Mouse (Mus musculus): ENCODE data around the gene Cyb5r2. TPM values are rescaled to one million over a fixed set of nuclear protein-coding genes. Genes with fewer than 3 reads are reported as not detected.

Gene Cyb5r2
- polyA plus RNA-seq, 1 experiment from 2014 or later, result 0.16 TPM

Other genes starting within 250 kb of the Cyb5r2 start
- 30.2 and 32.1 TPM in 2 replicates for gene Olfml1, start 190.6 kb downstream of the Cyb5r2 start, polyA plus RNA-seq (2016; fragmentation: Nextera tagmentation; extraction: Ambion mirVana)
- 14.1 and 15.1 TPM in 2 replicates for gene Ppfibp2, start 162.8 kb downstream of the Cyb5r2 start, polyA plus RNA-seq (2016; fragmentation: Nextera tagmentation; extraction: Ambion mirVana)
- gene 5330417H12Rik, start 132.9 kb downstream of the Cyb5r2 start, polyA plus RNA-seq (2016; fragmentation: Nextera tagmentation; extraction: Ambion mirVana), result not detected in 2 replicates
- gene Ovch2, start 43.2 kb upstream of the Cyb5r2 start, polyA plus RNA-seq (2016; fragmentation: Nextera tagmentation; extraction: Ambion mirVana), result not detected in 2 replicates
- gene Olfr467, start 54.2 kb upstream of the Cyb5r2 start, polyA plus RNA-seq (2016; fragmentation: Nextera tagmentation; extraction: Ambion mirVana), result not detected in 2 replicates
- not detected in 2 replicates for gene Olfr469, start 67.5 kb upstream of the Cyb5r2 start, polyA plus RNA-seq (2016; fragmentation: Nextera tagmentation; extraction: Ambion mirVana)
- not detected in 2 replicates for gene Olfr470, start 89.5 kb upstream of the Cyb5r2 start, polyA plus RNA-seq (2016; fragmentation: Nextera tagmentation; extraction: Ambion mirVana)
- gene Olfr472, start 139.9 kb upstream of the Cyb5r2 start, polyA plus RNA-seq (2016; fragmentation: Nextera tagmentation; extraction: Ambion mirVana), result not detected in 2 replicates
- gene Olfr473, start 172.4 kb upstream of the Cyb5r2 start, polyA plus RNA-seq (2016; fragmentation: Nextera tagmentation; extraction: Ambion mirVana), result not detected in 2 replicates
- gene Olfr474, start 196.6 kb upstream of the Cyb5r2 start, polyA plus RNA-seq (2016; fragmentation: Nextera tagmentation; extraction: Ambion mirVana), result not detected in 2 replicates
- not detected in 2 replicates for gene Olfr476, start 206.8 kb upstream of the Cyb5r2 start, polyA plus RNA-seq (2016; fragmentation: Nextera tagmentation; extraction: Ambion mirVana)
- not detected in 2 replicates for gene Olfr477, start 228.7 kb upstream of the Cyb5r2 start, polyA plus RNA-seq (2016; fragmentation: Nextera tagmentation; extraction: Ambion mirVana)

Data from limb, embryonic 12.5 days (tissue).